Mouse (Mus musculus) forebrain, postnatal 0 days (tissue): ENCODE measurements at regions not wholly inside any gene's neighbourhood (a gene's known extent, or its start where the extent isn't known, plus 50 kb on each side); places are given as distances from the start of the nearest gene placed in this dataset.

ENCODE experiments used
- ATAC-seq: fragments of 200-750 bp; cut with Nextera tagmentation; 2 replicates; pipeline ENCODE4 v1.8.0; 2017; ENCODE audit warnings: mild to moderate bottlenecking, moderate library complexity
- DNase-seq: peaks from one replicate; pipeline ENCODE4 v3.0.0-alpha.2; 2015
- H3K27ac ChIP-seq: fragments of 300-500 bp; sonication (generic); 2 replicates; pipeline ENCODE4 v1.5.1; 2014; ENCODE audit warnings: low read depth, mild to moderate bottlenecking, antibody characterized with exemption, low read length, moderate library complexity, mixed read lengths
- H3K27me3 ChIP-seq: fragments of 300-500 bp; sonication (generic); 2 replicates; pipeline ENCODE4 v1.6.1; 2014; ENCODE audit warnings: mild to moderate bottlenecking, low read length, mixed read lengths; ENCODE audit not compliant: insufficient read depth
- H3K36me3 ChIP-seq: fragments of 300-500 bp; sonication (generic); 2 replicates; pipeline ENCODE4 v1.6.1; 2014; ENCODE audit warnings: mild to moderate bottlenecking, moderate library complexity; ENCODE audit not compliant: insufficient read depth
- H3K4me1 ChIP-seq: fragments of 300-500 bp; sonication (generic); 2 replicates; pipeline ENCODE4 v1.6.1; 2014; ENCODE audit warnings: antibody characterized with exemption; ENCODE audit not compliant: insufficient read depth
- H3K4me2 ChIP-seq: fragments of 300-500 bp; sonication (generic); 2 replicates; pipeline ENCODE4 v1.6.1; 2014; ENCODE audit warnings: low read depth, mild to moderate bottlenecking, moderate library complexity
- H3K4me3 ChIP-seq: fragments of 300-500 bp; sonication (generic); 2 replicates; pipeline ENCODE4 v1.5.1; 2014; ENCODE audit warnings: low read depth, low read length, mixed read lengths
- H3K9ac ChIP-seq: fragments of 300-500 bp; sonication (generic); 2 replicates; pipeline ENCODE4 v1.6.1; 2014; ENCODE audit warnings: mild to moderate bottlenecking
- H3K9me3 ChIP-seq: fragments of 300-500 bp; sonication (generic); 2 replicates; pipeline ENCODE4 v1.6.1; 2016; ENCODE audit warnings: low read length
- CTCF ChIP-seq: sonication (generic); IDR thresholded peaks from 2 replicates; pipeline ENCODE4 v1.5.1; 2016; ENCODE audit warnings: antibody characterized with exemption, control low read depth, low read depth
- WGBS: fragments of 180-500 bp; shearing (Covaris S2); extraction: QIAGEN DNeasy Blood & Tissue Kit; methylation state at CpG from one replicate; pipeline ENCODE4 v1.1.7; 2014; 5-methylcytosine and 5-hydroxymethylcytosine counted together

GRCm38 (mm10) chr15:16629341-16630121 lies 99.0 kb upstream of the Cdh9 start:
- TF ChIP-seq CTCF: no peak
- ATAC-seq (no peak), DNase-seq (no peak)
- no peak overlapping the region for H3K27ac ChIP-seq
- no peaks in the 10 kb centered on the region for H3K36me3 ChIP-seq
- H3K4me3 ChIP-seq: no peak overlapping the region
- H3K9ac ChIP-seq: no peak overlapping the region
- no peaks in the 10 kb centered on the region for H3K4me1 ChIP-seq
- H3K27me3 ChIP-seq: no peaks in the 10 kb centered on the region
- H3K4me2 ChIP-seq: no peak overlapping the region
- H3K9me3 ChIP-seq: no peaks in the 10 kb centered on the region
- 88% methylated on average over 8 of the region's 8 CpGs for WGBS

- Histone ChIP-seq H3K4me2 (no peak overlapping the region), H3K9ac (no peak overlapping the region), H3K27me3 (no peaks in the 10 kb centered on the region), H3K27ac (no peak overlapping the region), H3K36me3 (no peaks in the 10 kb centered on the region), H3K9me3 (no peaks in the 10 kb centered on the region), H3K4me1 (no peaks in the 10 kb centered on the region), H3K4me3 (no peak overlapping the region)
- DNase-seq (no peak), ATAC-seq (no peak)
- 28% methylated on average over 3 of the region's 3 CpGs for WGBS
- TF ChIP-seq CTCF: no peak
Observed at GRCm38 (mm10) chr15:16639631-16640030, 88.9 kb upstream of the Cdh9 start.

GRCm38 (mm10) chr15:16652934-16653669 lies 75.5 kb upstream of the Cdh9 start:
- DNase-seq (no peak), ATAC-seq (no peak)
- 21% methylated on average over 3 of the region's 3 CpGs for WGBS

GRCm38 (mm10) chr15:16653690-16654089 lies 74.9 kb upstream of the Cdh9 start:
- DNase-seq (no peak), ATAC-seq (no peak)
- no peaks in the 10 kb centered on the region for H3K27me3 ChIP-seq
- H3K27ac ChIP-seq: no peak overlapping the region
- 62% methylated on average over 4 of the region's 4 CpGs for WGBS
- H3K9ac ChIP-seq: no peak overlapping the region
- no peaks in the 10 kb centered on the region for H3K36me3 ChIP-seq
- no peaks in the 10 kb centered on the region for H3K9me3 ChIP-seq
- H3K4me3 ChIP-seq: no peak overlapping the region
- no peak for TF ChIP-seq CTCF
- no peaks in the 10 kb centered on the region for H3K4me1 ChIP-seq
- H3K4me2 ChIP-seq: no peak overlapping the region

More at GRCm38 (mm10) chr15:16652934-16653669, 75.5 kb upstream of the Cdh9 start:
- Histone ChIP-seq H3K27ac (no peak overlapping the region), H3K4me1 (no peaks in the 10 kb centered on the region), H3K9me3 (no peaks in the 10 kb centered on the region), H3K27me3 (no peaks in the 10 kb centered on the region), H3K4me3 (no peak overlapping the region), H3K4me2 (no peak overlapping the region), H3K9ac (no peak overlapping the region), H3K36me3 (no peaks in the 10 kb centered on the region)
- TF ChIP-seq CTCF: no peak

GRCm38 (mm10) chr15:16661226-16661625 lies 67.3 kb upstream of the Cdh9 start:
- H3K4me3 ChIP-seq: no peak overlapping the region
- WGBS: 75% methylated on average over 3 of the region's 3 CpGs
- H3K36me3 ChIP-seq: no peaks in the 10 kb centered on the region
- H3K27ac ChIP-seq: no peak overlapping the region
- DNase-seq (no peak), ATAC-seq (no peak)
- no peaks in the 10 kb centered on the region for H3K27me3 ChIP-seq
- no peak for TF ChIP-seq CTCF
- no peak overlapping the region for H3K4me2 ChIP-seq
- H3K9me3 ChIP-seq: no peaks in the 10 kb centered on the region
- H3K9ac ChIP-seq: no peak overlapping the region
- H3K4me1 ChIP-seq: no peaks in the 10 kb centered on the region
